Mouse (Mus musculus) heart, postnatal 0 days (tissue): ENCODE data around the gene Mrps21. TPM values are rescaled to one million over a fixed set of nuclear protein-coding genes. Genes with fewer than 3 reads are reported as not detected.

Experiments
- ATAC-seq: fragments of 200-750 bp; cut with Nextera tagmentation; 2 replicates; pipeline ENCODE4 v1.8.0; 2017; ENCODE audit warnings: low read depth, moderate number of reproducible peaks, moderate library complexity; ENCODE audit not compliant: insufficient read depth
- DNase-seq: peaks from one replicate; pipeline ENCODE4 v3.0.0-alpha.2; 2016; ENCODE audit warnings: low spot score
- H3K27ac ChIP-seq: fragments of 300-500 bp; sonication (generic); 2 replicates; pipeline ENCODE4 v1.5.1; 2014; ENCODE audit warnings: low read depth, mild to moderate bottlenecking
- H3K27me3 ChIP-seq: fragments of 300-500 bp; sonication (generic); 2 replicates; pipeline ENCODE4 v1.6.1; 2014; ENCODE audit warnings: low read length, mixed read lengths; ENCODE audit not compliant: control insufficient read depth, insufficient read depth
- H3K36me3 ChIP-seq: fragments of 300-500 bp; sonication (generic); replicated peaks from 2 replicates; pipeline ENCODE4 v1.6.1; 2014; ENCODE audit warnings: low read length, mixed read lengths; ENCODE audit not compliant: control insufficient read depth, insufficient read depth
- H3K4me1 ChIP-seq: fragments of 300-500 bp; sonication (generic); 2 replicates; pipeline ENCODE4 v1.6.1; 2014; ENCODE audit warnings: antibody characterized with exemption; ENCODE audit not compliant: control insufficient read depth, insufficient read depth
- H3K4me2 ChIP-seq: fragments of 300-500 bp; sonication (generic); 2 replicates; pipeline ENCODE4 v1.6.1; 2014; ENCODE audit warnings: low read depth, mild to moderate bottlenecking, low read length, moderate library complexity
- H3K4me3 ChIP-seq: fragments of 300-500 bp; sonication (generic); 2 replicates; pipeline ENCODE4 v1.5.1; 2014; ENCODE audit warnings: low read depth, low read length
- H3K9ac ChIP-seq: fragments of 300-500 bp; sonication (generic); replicated peaks from 2 replicates; pipeline ENCODE4 v1.6.1; 2014; ENCODE audit warnings: low read depth, low read length, mixed read lengths
- H3K9me3 ChIP-seq: fragments of 300-500 bp; sonication (generic); replicated peaks from 2 replicates; pipeline ENCODE4 v1.6.1; 2016; ENCODE audit warnings: low read length; ENCODE audit not compliant: control insufficient read depth
- CTCF ChIP-seq: IDR thresholded peaks from 2 replicates; pipeline ENCODE4 v1.5.1; 2016; ENCODE audit warnings: antibody characterized with exemption, control low read depth, low read depth
- EP300 ChIP-seq: IDR thresholded peaks from 2 replicates; pipeline ENCODE4 v1.6.1; 2016; ENCODE audit warnings: antibody characterized with exemption, low read depth
- WGBS: fragments of 180-500 bp; shearing (Covaris S2); extraction: QIAGEN DNeasy Blood & Tissue Kit; methylation state at CpG from one replicate; pipeline ENCODE4 v1.1.7; 2014; 5-methylcytosine and 5-hydroxymethylcytosine counted together
- polyA plus RNA-seq: library from polyadenylated mRNA; unstranded; fragments of >200 nt; fragmentation: Nextera tagmentation; extraction: Ambion mirVana; gene quantifications from 2 replicates; pipeline ENCODE4 v1.2.1, GENCODE M21; 2015
- total RNA-seq: library from RNA; depleted of rRNA; stranded (reverse); fragments of >200 nt; gene quantifications from 2 replicates; pipeline ENCODE4 v1.2.3, GENCODE M21; 2014; ENCODE audit warnings: low replicate concordance

The Mrps21 gene
- total and polyA plus RNA-seq, 2 experiments from 2014 or later = 222 to 521 TPM

- Histone ChIP-seq H3K27ac (no peak overlapping the region), H3K4me1 (peaks cover 7% of the 10 kb centered on the region), H3K27me3 (no peaks in the 10 kb centered on the region), H3K9ac (no peak overlapping the region), H3K4me3 (no peak overlapping the region), H3K36me3 (peaks cover 27% of the 10 kb centered on the region), H3K4me2 (no peak overlapping the region), H3K9me3 (no peaks in the 10 kb centered on the region)
- DNase-seq (no peak), ATAC-seq (no peak)
- no peak for TF ChIP-seq EP300
- WGBS = 88% methylated on average over 5 of the region's 5 CpGs
Observed at GRCm38 (mm10) chr3:95884400-95884799, 13.1 kb upstream of the Mrps21 start.

GRCm38 (mm10) chr3:95882816-95883425 is 11.6 kb upstream of the Mrps21 start:
- 0 out of 2 replicates have a peak overlapping the region, but pooled peaks have one; percentile 21 for H3K9ac ChIP-seq
- WGBS = 1% methylated on average over 24 of the region's 24 CpGs
- ATAC-seq = peak; percentile 29; the same call in 1 of the 2 replicates

GRCm38 (mm10) chr3:95881979-95882815 is 10.9 kb upstream of the Mrps21 start, which contains the start of gene Ciart:
Gene Ciart, minus strand, starts transcription at chr3:95882251.
- Histone ChIP-seq H3K4me3 (peak within 1 kb of the TSS; percentile 39), H3K27ac (peak within 1 kb of the TSS; percentile 65)

More at GRCm38 (mm10) chr3:95882816-95883425, 11.6 kb upstream of the Mrps21 start:
- DNase-seq = peak; percentile 82
- H3K27me3 ChIP-seq = no peaks in the 10 kb centered on the region
- peak overlapping the region; percentile 75 for H3K4me2 ChIP-seq
- H3K27ac ChIP-seq = peak overlapping the region; percentile 65
- peak overlapping the region; percentile 39 for H3K4me3 ChIP-seq
- TF ChIP-seq CTCF (peak; percentile 66), EP300 (no peak)
- H3K9me3 ChIP-seq = no peaks in the 10 kb centered on the region
- peaks cover 20% of the 10 kb centered on the region; the same call in 1 of the 2 replicates for H3K36me3 ChIP-seq
- peaks cover 7% of the 10 kb centered on the region for H3K4me1 ChIP-seq

GRCm38 (mm10) chr3:95879063-95879462 is 7.7 kb upstream of the Mrps21 start:
- TF ChIP-seq CTCF (no peak), EP300 (no peak)
- H3K4me1 ChIP-seq = peaks cover 7% of the 10 kb centered on the region
- H3K27ac ChIP-seq = no peak overlapping the region
- WGBS = 87% methylated on average over 4 of the region's 4 CpGs
- no peak overlapping the region for H3K4me3 ChIP-seq
- no peak overlapping the region for H3K9ac ChIP-seq
- DNase-seq = no peak
- no peak overlapping the region for H3K4me2 ChIP-seq
- no peaks in the 10 kb centered on the region for H3K27me3 ChIP-seq
- H3K36me3 ChIP-seq = peaks cover under 1% of the 10 kb centered on the region; the same call in 1 of the 2 replicates
- no peaks in the 10 kb centered on the region for H3K9me3 ChIP-seq
- no peak for ATAC-seq

More at GRCm38 (mm10) chr3:95881979-95882815, 10.9 kb upstream of the Mrps21 start, which contains the start of gene Ciart:
- WGBS = under 1% methylated on average over 61 of the region's 66 CpGs
- Histone ChIP-seq H3K4me1 (peaks cover 7% of the 10 kb centered on the region), H3K9ac (peak within 1 kb of the TSS; percentile 21; the same call in 1 of the 2 replicates), H3K9me3 (no peaks in the 10 kb centered on the region), H3K36me3 (peaks cover 18% of the 10 kb centered on the region; the same call in 1 of the 2 replicates), H3K4me2 (peak within 1 kb of the TSS; percentile 75), H3K27me3 (no peaks in the 10 kb centered on the region)
- ATAC-seq (peak; percentile 96), DNase-seq (peak; percentile 99)
- no peak for TF ChIP-seq CTCF
- peak; percentile 74 for TF ChIP-seq EP300

GRCm38 (mm10) chr3:95872048-95872447 is 729 bp upstream of the Mrps21 start:
- H3K27me3 ChIP-seq = no peaks in the 10 kb centered on the region
- peak overlapping the region; percentile 78 for H3K4me2 ChIP-seq
- peaks cover 27% of the 10 kb centered on the region for H3K36me3 ChIP-seq
- no peaks in the 10 kb centered on the region for H3K9me3 ChIP-seq
- WGBS = 52% methylated on average over 7 of the region's 7 CpGs
- H3K4me3 ChIP-seq = peak overlapping the region; percentile 69
- H3K4me1 ChIP-seq = peaks cover 19% of the 10 kb centered on the region
- TF ChIP-seq EP300 (no peak), CTCF (no peak)
- no peak for DNase-seq
- H3K9ac ChIP-seq = peak overlapping the region; percentile 85
- peak overlapping the region; percentile 92 for H3K27ac ChIP-seq
- ATAC-seq = no peak
